8 mouse cellular contexts compared by ENCODE assay signal in the genomic region with DNA sequence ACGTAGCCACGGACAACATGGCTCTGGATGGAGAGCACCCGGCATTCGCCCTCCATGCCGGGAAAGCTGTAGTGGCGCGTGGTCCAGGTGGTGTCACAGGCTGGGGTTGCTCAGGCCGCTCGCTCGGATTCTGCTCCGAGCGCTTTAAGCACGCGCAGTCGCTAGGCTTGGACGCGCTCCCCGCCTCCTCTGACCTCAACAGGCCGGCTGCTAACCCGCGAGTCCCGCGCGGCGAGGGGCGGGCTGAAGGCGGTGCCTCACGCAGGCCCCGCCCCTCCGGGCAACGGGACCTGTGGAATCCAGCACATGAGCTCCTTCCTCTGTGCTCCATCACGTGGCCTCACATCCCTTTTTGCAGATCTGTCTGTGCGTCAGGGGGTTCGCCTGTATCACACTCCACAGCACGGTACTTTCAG. TPM values are rescaled to one million over a fixed set of nuclear protein-coding genes. Genes with fewer than 3 reads are reported as not detected.
DNase-seq lines count a peak whose midpoint lies in the region; ATAC-seq and TF ChIP-seq lines count a peak whose summit lies in the region.

Gene Pdxk (minus strand): TSS at position 184 of the 416 bp plus-strand sequence.

- peak within 1 kb of the TSS; percentile 67 for H3K9ac ChIP-seq in heart, embryonic 15.5 days
- peak within 1 kb of the TSS; percentile 38 for H3K9ac ChIP-seq in liver, embryonic 14.5 days (replicated peaks)
- peak within 1 kb of the TSS; percentile 63 for H3K9ac ChIP-seq in neural tube, embryonic 11.5 days (ENCODE audit: low read length)
- peak within 1 kb of the TSS; percentile 70 for H3K9ac ChIP-seq in stomach, postnatal 0 days (ENCODE audit: low read length)

- H3K4me3 ChIP-seq in forebrain, embryonic 10.5 days = peak within 1 kb of the TSS; percentile 77
- H3K4me3 ChIP-seq in heart, embryonic 15.5 days = peak within 1 kb of the TSS; percentile 73
- H3K4me3 ChIP-seq in liver, embryonic 14.5 days (ENCODE audit: insufficient read depth in 1 of 2, low read depth in 2 of 2, low read length in 2 of 2) = peak within 1 kb of the TSS; percentile 60 to 66
- H3K4me3 ChIP-seq in neural tube, embryonic 11.5 days (ENCODE audit: low read depth, low read length) = peak within 1 kb of the TSS; percentile 66
- H3K4me3 ChIP-seq in stomach, postnatal 0 days (ENCODE audit: low read depth, low read length) = peak within 1 kb of the TSS; percentile 67

- TF ChIP-seq EP300 in liver, embryonic 14.5 days (IDR thresholded peaks at IDR 0.05; ENCODE audit: low read depth) = no peak
- TF ChIP-seq EP300 in stomach, postnatal 0 days (optimal IDR thresholded peaks at IDR 0.05) = no peak

- no peaks in the 10 kb centered on the region for H3K9me3 ChIP-seq in forebrain, embryonic 10.5 days
- H3K9me3 ChIP-seq in heart, embryonic 15.5 days (replicated peaks) = no peaks in the 10 kb centered on the region
- no peaks in the 10 kb centered on the region for H3K9me3 ChIP-seq in liver, embryonic 14.5 days (ENCODE audit: control insufficient read depth, low read length)
- H3K9me3 ChIP-seq in neural tube, embryonic 11.5 days (ENCODE audit: control insufficient read depth, low read length) = no peaks in the 10 kb centered on the region
- no peaks in the 10 kb centered on the region for H3K9me3 ChIP-seq in stomach, postnatal 0 days (ENCODE audit: control insufficient read depth, low read length)

- H3K27ac ChIP-seq in forebrain, embryonic 10.5 days = peak within 1 kb of the TSS; percentile 83
- H3K27ac ChIP-seq in heart, embryonic 15.5 days = peak within 1 kb of the TSS; percentile 58
- no peak within 1 kb of the TSS for H3K27ac ChIP-seq in liver, embryonic 14.5 days
- H3K27ac ChIP-seq in neural tube, embryonic 11.5 days (ENCODE audit: low read depth, low read length) = no peak within 1 kb of the TSS
- peak within 1 kb of the TSS; percentile 35; the same call in 1 of the 2 replicates for H3K27ac ChIP-seq in stomach, postnatal 0 days (replicated peaks)

- peaks cover 16% of the 10 kb centered on the region for H3K27me3 ChIP-seq in forebrain, embryonic 10.5 days (ENCODE audit: poor library complexity, severe bottlenecking)
- H3K27me3 ChIP-seq in heart, embryonic 15.5 days = no peaks in the 10 kb centered on the region
- H3K27me3 ChIP-seq in liver, embryonic 14.5 days (ENCODE audit: control insufficient read depth, insufficient read depth, low read length) = no peaks in the 10 kb centered on the region
- H3K27me3 ChIP-seq in neural tube, embryonic 11.5 days (ENCODE audit: control insufficient read depth, insufficient read depth, low read length) = no peaks in the 10 kb centered on the region
- H3K27me3 ChIP-seq in stomach, postnatal 0 days (ENCODE audit: control insufficient read depth, insufficient read depth, low read length) = no peaks in the 10 kb centered on the region

- peak; percentile 90 for ATAC-seq in CD4-positive, CD25-positive, alpha-beta regulatory T cell, adult 4 months
- peak; percentile 93 for ATAC-seq in heart, embryonic 15.5 days (replicated peaks; ENCODE audit: insufficient number of reproducible peaks, insufficient read depth, low FRiP score, low read depth)
- ATAC-seq in liver, embryonic 14.5 days (ENCODE audit: insufficient read depth) = peak; percentile 91
- ATAC-seq in neural tube, embryonic 11.5 days (ENCODE audit: insufficient read depth, low FRiP score, low TSS enrichment) = peak; percentile 93
- ATAC-seq in stomach, postnatal 0 days (ENCODE audit: low FRiP score, low TSS enrichment) = peak; percentile 89

- peaks cover 39% of the 10 kb centered on the region for H3K4me1 ChIP-seq in forebrain, embryonic 10.5 days
- H3K4me1 ChIP-seq in heart, embryonic 15.5 days (replicated peaks) = peaks cover 27% of the 10 kb centered on the region
- H3K4me1 ChIP-seq in liver, embryonic 14.5 days (replicated peaks; ENCODE audit: control insufficient read depth in 2 of 2, insufficient read depth in 2 of 2, low read length in 1 of 2) = peaks cover 0 to 8% of the 10 kb centered on the region in 2 experiments; a peak in 1 of 4 replicates
- peaks cover 8% of the 10 kb centered on the region for H3K4me1 ChIP-seq in neural tube, embryonic 11.5 days (ENCODE audit: control insufficient read depth, insufficient read depth, low read length)
- H3K4me1 ChIP-seq in stomach, postnatal 0 days (replicated peaks; ENCODE audit: control insufficient read depth, insufficient read depth) = peaks cover 6% of the 10 kb centered on the region; the same call in 1 of the 2 replicates

- TF ChIP-seq CTCF in liver, embryonic 14.5 days (IDR thresholded peaks at IDR 0.05; ENCODE audit: low read depth) = no peak
- no peak for TF ChIP-seq CTCF in stomach, postnatal 0 days (IDR thresholded peaks at IDR 0.05; ENCODE audit: low read depth)

- WGBS in forebrain, embryonic 10.5 days = 0% methylated on average over 35 of the region's 35 CpGs
- WGBS in heart, embryonic 15.5 days = under 1% methylated on average over 35 of the region's 35 CpGs
- under 1% methylated on average over 35 of the region's 35 CpGs for WGBS in liver, embryonic 14.5 days (ENCODE audit: insufficient replicate concordance)
- under 1% methylated on average over 32 of the region's 35 CpGs for WGBS in neural tube, embryonic 11.5 days
- WGBS in stomach, postnatal 0 days = 1% methylated on average over 35 of the region's 35 CpGs

- peak within 1 kb of the TSS; percentile 98 for H3K4me2 ChIP-seq in heart, embryonic 15.5 days
- peak within 1 kb of the TSS; percentile 79 for H3K4me2 ChIP-seq in liver, embryonic 14.5 days (ENCODE audit: low read depth)
- H3K4me2 ChIP-seq in neural tube, embryonic 11.5 days (ENCODE audit: low read depth) = peak within 1 kb of the TSS; percentile 97
- H3K4me2 ChIP-seq in stomach, postnatal 0 days (replicated peaks; ENCODE audit: low read depth) = peak within 1 kb of the TSS; percentile 100

- peak; percentile 44 for DNase-seq in c-Kit-negative CD71-positive TER-119-positive erythroid progenitor cells, embryonic 14.5 days (ENCODE audit: low read depth, low spot score)
- peak; percentile 87 for DNase-seq in forebrain, embryonic 10.5 days (ENCODE audit: extremely low spot score, low spot score)
- peak; percentile 94 to 98 for DNase-seq in kidney, postnatal 25 days
- DNase-seq in liver, embryonic 14.5 days (ENCODE audit: low read depth in 3 of 3, low spot score in 3 of 3) = peak; percentile 74 to 77 (median 76)
- DNase-seq in neural tube, embryonic 11.5 days (ENCODE audit: low spot score) = peak; percentile 92
- peak; percentile 91 for DNase-seq in stomach, postnatal 0 days (ENCODE audit: low spot score)

- H3K36me3 ChIP-seq in forebrain, embryonic 10.5 days (replicated peaks) = no peaks in the 10 kb centered on the region
- H3K36me3 ChIP-seq in heart, embryonic 15.5 days = no peaks in the 10 kb centered on the region
- H3K36me3 ChIP-seq in liver, embryonic 14.5 days (replicated peaks; ENCODE audit: control insufficient read depth, insufficient read depth, low read depth) = no peaks in the 10 kb centered on the region
- no peaks in the 10 kb centered on the region for H3K36me3 ChIP-seq in neural tube, embryonic 11.5 days (ENCODE audit: control insufficient read depth, insufficient read depth, low read length)
- no peaks in the 10 kb centered on the region for H3K36me3 ChIP-seq in stomach, postnatal 0 days (ENCODE audit: control insufficient read depth, insufficient read depth, low read length)

RNA-seq across cellular contexts. Expression of gene Pdxk, which starts in this region (rescaled TPM):
- 10 to 100 TPM in 1 of 2 experiments, 1 to 10 TPM in 1; 8.9 to 16.5 TPM for polyA plus RNA-seq in CD4-positive, CD25-positive, alpha-beta regulatory T cell, adult 4 months (2017; shearing (Covaris generic))
- 13.0 and 14.0 TPM in 2 replicates for polyA plus RNA-seq in forebrain, embryonic 10.5 days (2016; fragmentation: Nextera tagmentation; extraction: Ambion mirVana)
- polyA plus RNA-seq in heart, embryonic 15.5 days (2015; fragmentation: Nextera tagmentation; extraction: Ambion mirVana) = 4.6 and 8.7 TPM in 2 replicates
- 2.9 TPM in 2 replicates for polyA plus RNA-seq in liver, embryonic 14.5 days (2012; rRNA removed)
- polyA plus RNA-seq in liver, embryonic 14.5 days (2014; fragmentation: Nextera tagmentation; extraction: Ambion mirVana) = 3.2 and 3.3 TPM in 2 replicates
- 6.9 and 7.4 TPM in 2 replicates for polyA plus RNA-seq in neural tube, embryonic 11.5 days (2014; fragmentation: Nextera tagmentation; extraction: Ambion mirVana)
- polyA plus RNA-seq in stomach, postnatal 0 days (2015; fragmentation: Nextera tagmentation; extraction: Ambion mirVana) = 5.3 and 5.6 TPM in 2 replicates

Comparison
In these comparisons a context has a peak if more than half of its experiments do, and no peak if none do; other contexts are left out.
1. DNase-seq: peak in every context shown above with its lines; median percentile 96 in kidney, postnatal 25 days; 92 in neural tube, embryonic 11.5 days; 91 in stomach, postnatal 0 days; 87 in forebrain, embryonic 10.5 days; 76 in liver, embryonic 14.5 days; 44 in c-Kit-negative CD71-positive TER-119-positive erythroid progenitor cells, embryonic 14.5 days.
2. H3K27ac ChIP-seq: peak in forebrain, embryonic 10.5 days (single experiment), heart, embryonic 15.5 days (single experiment) and stomach, postnatal 0 days (single experiment); none in liver, embryonic 14.5 days (single experiment) and neural tube, embryonic 11.5 days (single experiment).
3. Peak in every context shown above with its lines, with median percentiles within 50 percentile points of each other: ATAC-seq, H3K4me3 ChIP-seq, H3K4me2 ChIP-seq and H3K9ac ChIP-seq.